Mouse (Mus musculus): ENCODE measurements around the gene Pgf.
A peak's percentile ranks its signal among the peaks of the same experiment; 100 is the strongest.

The Pgf gene

DNA sequence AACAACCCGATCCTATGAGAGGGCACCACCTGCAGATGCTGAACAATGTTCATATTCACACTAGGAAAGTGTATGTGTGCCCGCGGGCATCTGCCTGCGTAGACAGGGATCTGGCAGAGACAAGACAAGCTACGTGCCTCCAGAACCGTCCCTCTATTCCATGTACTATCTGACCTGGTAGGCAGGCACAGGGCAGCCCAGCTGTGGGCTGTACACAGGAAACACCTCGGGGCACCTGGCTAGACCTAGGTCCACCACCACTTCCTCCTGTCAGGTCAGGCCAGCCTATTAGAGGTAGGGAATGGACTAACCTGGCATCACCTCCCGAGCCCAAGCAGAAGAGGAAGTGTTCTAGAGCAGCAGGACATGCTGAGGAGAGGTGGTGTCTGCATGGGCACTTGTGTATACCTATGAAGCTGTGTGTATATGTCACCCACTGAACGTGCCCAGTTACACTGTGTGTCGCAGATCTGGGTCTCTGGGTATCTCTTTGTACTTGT lies at the start of gene Pgf:
Pgf (minus strand) TSS at position 51 of the 500 bp plus-strand sequence.
- no peak for DNase-seq

DNA sequence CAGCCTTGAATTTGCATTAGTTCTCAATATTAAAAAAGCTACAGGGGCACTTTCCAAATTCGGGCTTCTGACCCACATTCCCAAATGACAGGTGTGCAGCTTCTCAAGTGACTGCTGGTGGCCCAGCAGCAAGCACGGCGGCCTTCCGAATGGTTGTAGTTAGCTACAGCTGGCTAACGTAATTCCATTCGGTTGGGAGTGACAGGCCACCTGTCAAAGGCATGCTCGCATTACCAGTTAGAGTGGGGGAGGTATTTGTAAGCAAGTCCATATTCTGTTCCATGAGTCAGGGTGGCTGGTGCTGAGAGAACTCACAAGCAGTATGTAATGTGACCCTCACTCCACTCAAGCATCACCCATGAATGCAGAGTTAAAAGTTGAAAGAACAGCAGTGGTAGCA lies 49.6 kb upstream of the Pgf start:
- DNase-seq, result no peak

DNA sequence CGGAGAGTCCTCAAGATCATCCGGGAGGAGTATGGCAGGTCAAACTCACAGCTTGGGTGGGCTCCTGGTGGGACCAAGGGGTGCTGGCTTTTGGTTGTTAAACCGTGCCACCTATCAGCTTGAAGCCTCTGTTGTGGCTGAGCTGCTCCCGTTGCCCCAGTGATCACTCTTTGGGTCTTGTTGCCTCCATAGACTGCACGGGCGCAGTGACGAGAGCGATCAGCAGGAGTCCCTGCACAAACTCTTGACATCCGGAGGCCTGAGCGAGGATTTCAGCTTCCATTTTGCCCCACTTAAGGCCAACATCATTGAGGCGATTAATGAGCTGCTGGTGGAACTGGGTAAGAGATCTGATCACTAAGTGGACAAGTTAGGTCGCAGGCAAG lies 42.3 kb upstream of the Pgf start:
- DNase-seq, result peak; percentile 28

DNA sequence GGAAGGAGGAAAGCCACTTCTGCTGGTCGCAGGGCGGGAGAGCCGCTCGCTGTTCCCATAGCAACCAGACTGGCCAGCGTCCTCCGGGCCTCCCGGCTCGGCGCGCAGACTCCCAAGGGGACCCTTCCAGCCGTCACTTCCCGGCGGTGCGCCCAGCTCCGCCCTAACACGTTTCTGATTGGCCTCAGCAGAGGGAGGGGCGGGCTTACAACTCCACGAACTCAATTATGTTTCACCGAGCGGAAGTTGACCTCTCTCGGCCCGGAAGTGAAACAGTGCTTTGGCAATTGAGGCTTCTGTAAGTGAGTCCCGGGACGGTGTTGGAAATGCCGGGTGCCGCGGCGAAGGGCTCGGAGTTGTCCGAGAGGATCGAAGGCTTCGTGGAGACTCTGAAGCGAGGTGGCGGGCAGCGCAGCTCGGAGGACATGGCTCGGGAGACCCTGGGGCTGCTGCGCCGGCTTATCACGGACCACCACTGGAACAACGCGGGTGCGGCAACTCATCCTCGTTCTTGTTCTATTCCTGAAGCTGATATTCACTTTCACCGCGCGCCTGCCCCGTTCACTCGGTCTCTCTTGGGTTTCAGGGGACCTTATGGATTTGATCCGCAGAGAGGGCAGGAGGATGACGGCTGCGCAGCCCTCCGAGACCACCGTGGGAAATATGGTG lies 41.8 kb upstream of the Pgf start, which contains the start of gene Eif2b2:
Eif2b2 (plus strand) TSS at position 246 of the 669 bp plus-strand sequence.
- peak; percentile 96 for DNase-seq

DNA sequence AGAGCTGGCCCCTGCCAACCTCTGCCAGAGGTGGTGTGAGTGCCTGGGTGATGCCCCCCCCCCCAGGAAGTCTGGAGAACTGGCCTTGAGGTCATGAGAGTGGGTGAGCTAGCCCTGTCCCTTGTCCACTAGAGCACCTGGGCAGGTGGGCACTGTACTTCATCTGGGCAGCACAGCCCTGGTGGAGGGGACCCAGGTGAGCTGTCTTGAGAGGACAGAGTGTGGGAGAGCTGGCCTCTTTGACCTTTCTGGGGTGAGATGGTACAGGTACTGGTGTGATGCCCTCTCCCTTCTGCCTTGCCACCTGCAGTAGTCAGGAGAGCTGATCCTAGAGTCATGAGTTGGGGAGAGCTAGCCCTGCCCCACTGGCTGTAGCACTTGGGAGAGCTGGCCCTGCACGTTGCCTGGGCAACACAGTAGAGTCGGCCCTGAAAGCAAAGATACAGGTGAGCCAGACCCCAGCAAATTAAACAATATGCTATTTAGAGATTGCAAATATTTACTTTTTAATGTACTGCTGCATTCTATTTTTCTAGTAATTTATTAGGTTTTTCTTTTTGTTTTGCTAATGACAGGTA lies 40.2 kb upstream of the Pgf start:
- DNase-seq, result no peak

DNA sequence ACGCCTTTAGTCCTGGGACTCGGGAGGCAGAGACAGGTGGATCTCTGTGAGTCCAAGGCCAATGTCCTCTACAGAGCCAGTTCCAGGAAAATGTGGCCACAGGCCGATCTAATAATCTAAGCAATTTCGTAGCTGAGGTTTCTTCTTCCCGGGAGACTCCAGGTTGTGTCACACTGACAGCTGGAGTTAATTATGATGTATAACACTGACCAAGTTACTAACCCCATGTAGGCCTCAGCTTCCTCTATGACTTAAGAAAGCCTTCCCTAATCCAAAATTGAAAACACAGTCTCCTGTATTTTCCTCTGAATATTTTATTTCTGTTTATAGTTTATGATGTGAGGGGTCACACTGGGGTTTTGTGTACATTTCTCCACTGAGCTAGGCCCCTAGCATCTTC lies 37.4 kb upstream of the Pgf start:
- DNase-seq, result no peak

DNA sequence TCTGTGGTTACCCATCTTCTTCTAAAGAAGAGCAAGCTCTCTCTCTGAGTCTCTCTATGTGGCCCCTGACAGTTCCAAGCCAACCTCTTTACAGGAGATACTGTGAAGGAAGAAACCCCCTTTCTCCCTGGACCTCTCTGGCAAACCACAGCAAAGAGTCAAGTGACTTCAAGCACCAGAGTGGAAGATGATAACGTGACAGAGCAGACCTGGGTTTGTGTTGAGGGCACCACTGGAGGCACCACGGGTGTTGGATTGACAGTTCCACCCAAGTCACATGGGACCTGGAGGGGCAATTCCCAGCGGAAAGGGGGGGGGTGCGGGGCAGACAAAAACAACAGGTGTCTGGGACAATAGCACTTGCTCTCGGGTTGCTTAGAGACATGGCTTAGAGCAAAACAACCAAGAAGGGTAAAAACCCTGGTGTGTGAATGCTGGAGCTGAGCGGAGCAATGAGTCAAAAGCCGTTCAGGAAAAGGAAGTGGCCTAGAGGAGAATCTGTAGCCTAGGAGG lies 31.2 kb upstream of the Pgf start:
- DNase-seq, result no peak

DNA sequence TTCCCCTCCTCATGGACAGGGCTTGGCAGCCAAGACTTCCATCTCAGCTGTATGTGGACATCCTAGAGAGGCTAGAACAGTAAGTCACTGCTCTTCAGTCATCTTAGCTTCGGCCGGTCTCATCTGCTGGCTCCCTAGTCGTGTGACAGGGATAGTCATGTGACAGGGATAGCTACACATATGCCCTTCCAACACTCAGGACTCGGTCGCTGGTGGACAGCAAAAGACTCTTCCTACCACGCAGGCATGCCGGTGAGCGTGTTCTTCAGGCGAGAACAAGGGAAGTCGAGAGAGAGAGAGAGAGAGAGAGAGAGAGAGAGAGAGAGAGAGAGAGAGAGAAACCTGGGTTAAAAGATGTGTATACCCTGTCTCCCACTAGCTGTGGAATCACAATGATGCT lies 27.8 kb upstream of the Pgf start:
- DNase-seq, result no peak

DNA sequence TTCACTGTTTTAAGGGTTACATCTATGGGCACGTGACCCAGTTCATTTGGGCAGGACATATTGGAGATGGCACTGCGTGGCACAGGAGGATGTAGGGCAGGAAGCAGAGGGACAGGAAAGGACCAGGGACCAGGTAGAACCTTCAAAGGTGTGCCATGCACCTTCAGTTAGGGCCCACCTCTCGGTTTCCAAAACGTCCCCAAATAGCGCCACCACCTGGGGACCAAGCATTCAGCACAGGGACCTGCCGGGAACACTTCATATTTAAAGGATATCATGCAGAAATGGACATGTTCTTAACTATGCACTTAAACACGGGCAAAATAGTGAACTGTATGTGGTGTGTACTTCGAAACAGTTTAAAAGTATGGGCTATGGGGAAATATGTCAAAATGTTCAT lies 26.5 kb upstream of the Pgf start:
- no peak for DNase-seq

DNA sequence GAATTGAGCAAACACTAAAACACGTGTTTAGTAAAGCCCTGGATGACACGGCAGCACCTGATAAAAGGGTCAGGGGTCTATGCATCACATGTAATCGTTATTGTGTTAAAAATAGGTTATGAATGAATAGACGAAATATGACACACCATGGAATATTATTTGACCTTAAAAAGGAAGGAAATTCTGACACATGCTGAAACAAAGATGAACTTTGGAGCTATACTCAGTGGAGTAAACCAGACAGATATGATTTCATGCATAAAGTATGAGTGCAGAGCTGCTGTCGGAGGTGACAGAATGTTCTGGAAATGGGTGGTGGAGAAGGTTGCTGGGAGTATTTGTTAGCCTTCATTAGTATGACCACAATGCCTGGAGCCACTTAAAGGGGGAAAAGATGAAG lies 26.1 kb upstream of the Pgf start:
- no peak for DNase-seq

DNA sequence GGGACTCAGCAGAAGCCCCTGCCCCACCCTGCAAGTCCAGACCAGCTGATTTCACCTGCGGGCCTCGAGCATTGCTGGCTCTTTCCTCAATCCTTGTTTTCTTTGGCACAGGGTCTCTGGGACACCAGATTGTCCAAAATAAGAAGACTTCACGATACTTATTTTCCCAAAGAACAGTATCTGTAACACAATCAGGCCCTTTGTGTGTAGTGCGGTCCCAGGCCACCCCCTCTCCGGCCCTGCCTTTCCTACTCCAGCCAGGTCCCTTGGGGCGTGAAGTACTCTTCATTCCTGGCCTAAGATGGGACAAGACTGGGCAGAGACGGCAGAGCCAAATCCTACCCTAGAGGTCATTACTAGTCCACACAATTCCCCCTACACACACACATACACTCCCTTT lies 24.6 kb upstream of the Pgf start:
- DNase-seq, result no peak

DNA sequence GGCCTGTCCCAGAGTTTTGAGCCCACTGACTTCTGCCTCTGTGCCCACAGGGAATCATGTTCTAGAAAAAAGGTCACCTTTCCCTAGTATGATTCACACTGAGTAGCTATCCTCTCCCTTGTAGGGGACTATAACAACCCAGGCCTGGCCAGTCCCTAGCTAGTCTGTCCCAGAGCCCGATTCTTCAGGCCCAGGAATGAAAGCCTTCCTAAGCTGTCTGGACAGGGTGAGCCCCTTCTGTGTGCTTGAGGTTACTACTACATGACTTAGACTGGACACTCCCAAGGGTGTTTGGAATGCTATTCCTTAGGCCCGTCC lies 24.2 kb upstream of the Pgf start:
- no peak for DNase-seq

DNA sequence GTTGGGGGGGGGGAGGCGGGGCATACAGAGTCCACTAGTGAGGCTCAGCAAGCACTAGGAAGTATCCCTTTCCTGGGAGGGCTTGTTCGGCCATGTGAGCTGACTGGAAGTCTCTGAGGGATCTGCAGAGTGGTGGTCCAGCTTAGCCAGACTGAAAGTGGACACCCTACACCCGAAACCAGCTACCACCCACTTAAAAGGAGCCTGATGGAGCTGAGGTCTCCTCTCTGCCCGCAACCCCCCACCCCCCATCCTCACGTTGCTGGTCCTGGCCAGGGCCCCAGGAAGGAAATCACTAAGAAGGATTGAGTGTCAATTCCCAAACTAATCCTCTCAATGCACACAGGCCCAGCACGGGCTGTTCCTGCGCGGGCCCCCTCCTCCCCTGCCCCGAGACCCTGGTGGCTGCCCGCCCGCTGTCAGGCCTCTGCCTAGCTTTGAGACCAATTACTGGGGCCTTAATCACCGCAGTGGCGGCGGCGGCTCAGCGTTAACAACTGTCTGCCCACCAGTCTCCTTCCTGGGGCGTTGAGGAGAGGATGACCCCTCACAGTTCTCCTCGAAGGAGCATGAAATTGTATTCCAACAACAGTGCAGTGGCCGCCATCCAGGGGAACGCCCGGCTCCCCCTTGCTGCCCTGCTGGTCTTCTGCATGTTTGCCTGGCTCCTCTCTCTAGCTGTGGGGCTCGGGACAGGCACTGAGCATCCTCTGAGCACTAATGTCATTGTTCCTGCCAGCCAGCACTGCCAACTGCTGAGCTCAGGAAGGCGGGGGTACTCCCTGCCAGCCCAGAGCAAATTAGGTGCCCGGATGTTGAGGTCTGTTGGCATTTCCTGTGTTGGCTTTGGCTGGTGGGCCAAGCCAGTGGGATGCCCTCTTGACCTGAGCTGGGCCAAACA lies 23.6 kb upstream of the Pgf start:
- no peak for DNase-seq

DNA sequence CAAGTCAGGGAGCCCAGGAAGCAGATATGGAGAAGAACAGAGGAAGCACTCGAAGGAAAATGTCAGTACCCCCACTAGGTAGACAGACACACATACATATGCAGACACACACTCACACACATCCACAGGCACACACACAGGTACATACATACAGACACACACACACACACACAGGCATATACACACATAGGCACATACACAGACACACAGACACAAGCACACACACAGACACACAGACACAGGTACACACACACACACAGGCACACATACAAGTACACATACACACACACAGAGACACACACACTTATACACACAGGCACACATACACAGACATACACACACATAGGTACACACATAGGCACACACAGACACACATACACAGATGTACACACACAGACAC lies 22.4 kb upstream of the Pgf start:
- no peak for DNase-seq

DNA sequence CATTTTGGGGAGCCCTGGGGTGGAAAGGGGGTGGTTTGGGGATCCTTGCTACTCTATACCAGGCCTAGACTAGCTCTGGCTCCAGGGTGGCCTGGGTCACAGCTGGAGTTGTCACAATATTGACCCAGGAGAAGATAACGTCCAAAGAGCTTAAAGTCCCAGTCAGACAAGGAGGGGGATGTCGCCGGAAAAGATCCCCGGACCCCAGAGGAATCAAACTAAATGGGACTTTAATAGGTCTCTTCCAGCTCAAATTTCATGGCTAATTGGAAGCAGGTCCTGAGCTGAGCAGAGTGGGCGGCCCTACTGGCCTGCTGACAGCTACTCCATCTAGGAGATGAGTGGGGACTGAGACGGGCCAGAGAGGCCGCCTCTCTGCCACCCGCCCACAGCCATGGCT lies 20.3 kb upstream of the Pgf start:
- no peak for DNase-seq

DNA sequence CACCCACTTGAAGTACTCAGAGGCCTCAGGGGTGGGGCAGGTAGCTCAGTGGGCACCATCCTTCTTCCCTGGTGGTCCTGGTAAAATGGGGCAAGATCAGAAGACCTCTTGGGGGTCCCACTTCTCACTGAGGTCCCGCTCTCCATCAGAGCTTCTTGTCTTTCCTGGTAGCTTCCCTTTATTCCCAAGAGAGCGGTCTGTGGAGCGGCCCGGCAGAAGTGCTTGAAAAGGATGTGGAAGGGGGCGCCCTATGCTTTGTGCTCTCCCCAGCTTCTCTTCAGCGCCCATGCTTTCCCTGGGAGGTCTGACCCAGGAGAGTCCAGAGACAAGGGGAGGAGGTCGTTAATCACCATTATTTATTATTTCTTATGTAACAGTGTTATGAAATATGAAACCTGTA lies 19.8 kb upstream of the Pgf start:
- no peak for DNase-seq

DNA sequence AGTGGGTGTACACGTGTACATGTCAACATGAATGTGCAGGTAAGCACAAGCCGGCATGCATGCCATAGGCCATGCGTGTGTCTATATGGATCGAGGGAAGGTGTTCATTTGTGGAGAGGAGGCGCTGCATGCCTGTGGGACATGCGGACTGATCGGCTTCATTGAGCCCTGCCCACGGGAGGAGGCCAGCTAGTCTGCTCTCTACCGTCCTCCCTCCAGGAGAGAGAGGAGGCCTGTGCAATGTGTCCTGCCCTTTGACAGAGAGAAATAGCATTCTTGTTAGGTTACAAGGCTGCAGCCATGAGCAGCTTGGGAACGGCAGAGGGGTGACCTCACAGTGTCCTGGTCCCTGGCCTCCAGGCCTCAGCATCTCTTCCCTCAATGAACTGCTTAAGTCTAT lies 18.6 kb upstream of the Pgf start:
- DNase-seq, result no peak

DNA sequence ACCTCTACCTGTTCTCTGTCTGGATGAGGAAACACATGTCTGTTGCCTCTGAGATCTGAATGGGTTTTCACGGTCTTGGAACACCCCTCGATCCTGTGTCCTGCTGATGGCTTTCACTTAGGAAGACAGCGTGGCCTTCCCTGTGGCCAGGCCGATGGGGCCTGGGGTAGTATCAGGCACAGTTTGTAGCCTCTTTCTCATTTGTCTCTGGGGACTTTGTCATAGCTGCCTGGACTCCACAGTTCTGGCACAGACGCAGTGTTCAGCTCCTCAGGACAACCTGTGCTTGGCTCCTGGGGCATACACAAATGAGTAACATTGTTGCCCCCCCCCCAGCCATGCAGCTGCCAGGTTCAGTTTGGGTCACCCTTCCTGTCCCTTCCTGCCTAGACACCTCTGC lies 17.5 kb upstream of the Pgf start:
- DNase-seq, result no peak

DNA sequence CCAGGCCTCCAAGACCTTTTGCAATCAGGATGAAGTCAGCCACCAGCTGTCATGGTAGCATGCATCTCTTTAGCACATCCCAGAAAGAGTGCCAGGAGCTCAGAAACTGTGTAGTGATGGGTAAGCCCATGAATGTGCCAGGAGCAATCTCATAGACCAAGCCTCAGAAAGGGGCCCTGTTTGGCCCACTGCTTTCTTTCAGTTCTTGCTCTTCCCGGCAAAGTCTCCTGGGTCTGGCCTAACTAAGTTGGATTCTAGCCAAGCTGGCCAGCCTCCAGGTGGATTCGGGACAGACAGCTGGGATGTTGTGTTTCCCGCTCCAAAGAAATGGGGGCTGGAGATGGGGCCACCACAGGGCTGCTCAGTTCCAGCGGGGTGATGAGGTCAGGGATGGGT lies 17.0 kb upstream of the Pgf start:
- DNase-seq, result peak; percentile 45

DNA sequence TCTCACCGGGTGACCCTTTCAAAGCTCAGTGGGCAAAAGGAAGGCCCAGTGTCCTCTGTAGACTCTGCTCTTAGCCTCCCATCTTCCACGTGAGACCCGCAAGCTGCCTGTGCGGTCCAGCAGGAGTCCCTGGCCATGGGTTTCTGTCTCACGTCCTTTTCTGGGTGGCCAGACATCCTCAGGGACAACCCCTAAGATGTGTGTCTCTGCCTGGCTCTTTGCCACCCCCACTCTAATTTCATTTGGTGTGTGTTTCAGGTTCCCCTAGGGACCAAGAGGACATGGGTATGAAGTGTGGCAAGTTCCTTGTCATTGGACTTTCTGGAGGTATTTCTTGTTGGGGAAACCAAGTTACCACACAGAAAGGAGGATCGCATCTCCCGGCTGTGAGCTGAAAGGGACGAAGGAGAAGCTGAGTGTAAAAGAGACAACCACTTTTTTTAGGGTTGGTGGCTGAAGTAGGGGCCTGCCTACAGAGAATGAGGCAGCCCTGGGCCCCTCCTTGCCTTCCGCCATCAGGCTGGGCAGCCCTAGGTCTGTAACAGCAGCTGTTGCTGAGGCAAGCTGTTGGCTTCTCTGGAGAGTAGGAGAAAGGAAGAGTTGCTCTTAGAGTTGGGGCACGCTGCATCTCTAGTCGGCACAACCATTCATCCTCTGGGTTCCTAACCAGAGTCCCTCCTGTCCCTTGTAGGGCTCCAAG lies 16.5 kb upstream of the Pgf start:
- no peak for DNase-seq

DNA sequence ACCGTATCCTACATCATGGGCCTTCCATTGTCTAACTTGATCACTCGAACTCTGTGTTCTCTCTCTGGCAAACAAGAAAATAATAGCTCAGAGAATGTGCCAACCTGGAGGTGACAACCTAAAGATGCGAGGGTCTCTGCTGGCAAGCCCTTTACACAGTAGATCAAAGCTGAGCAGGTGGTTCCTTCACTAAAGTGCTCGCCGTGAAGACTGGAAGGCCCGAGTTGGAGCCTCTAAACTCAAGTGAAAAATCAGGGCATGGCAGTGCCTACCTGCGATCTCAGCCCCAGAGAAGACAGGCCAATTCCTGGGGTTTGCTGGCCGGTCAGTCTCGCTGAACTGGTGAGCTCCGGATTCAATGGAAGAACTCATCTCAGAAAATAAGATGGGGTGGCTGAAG lies 15.6 kb upstream of the Pgf start:
- DNase-seq, result no peak

DNA sequence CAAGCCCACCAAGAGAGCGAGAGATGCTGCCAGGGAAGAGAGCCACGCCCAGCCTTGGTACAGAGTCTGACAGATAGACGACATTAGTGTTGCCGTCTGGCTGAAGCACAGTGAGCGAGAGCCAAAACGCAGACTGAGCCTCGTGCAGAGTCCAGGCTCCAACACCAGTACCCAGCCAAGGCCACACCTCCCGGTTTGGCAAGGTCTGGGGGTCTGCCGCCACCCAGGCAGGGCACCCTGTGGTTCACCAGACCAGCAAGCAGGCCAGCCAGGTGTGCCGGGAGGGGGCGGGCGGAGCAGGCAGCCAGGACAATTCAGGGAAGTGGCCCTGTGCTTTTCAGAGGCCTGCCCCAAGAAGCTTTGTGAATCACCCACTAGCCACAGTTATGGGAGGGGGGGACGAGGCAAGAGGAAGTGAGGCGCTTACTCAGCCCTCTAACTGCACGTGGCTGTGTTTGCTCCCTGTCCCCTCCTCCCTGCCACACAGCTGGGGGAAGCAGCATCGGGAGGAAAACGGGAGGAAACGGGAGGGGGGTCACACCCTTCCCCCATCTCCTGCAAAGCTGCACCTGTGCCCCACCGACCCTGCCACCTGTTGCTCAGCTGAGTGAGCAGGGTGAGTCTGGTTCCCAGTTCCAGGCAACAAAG lies 15.0 kb upstream of the Pgf start:
- peak; percentile 33 for DNase-seq

DNA sequence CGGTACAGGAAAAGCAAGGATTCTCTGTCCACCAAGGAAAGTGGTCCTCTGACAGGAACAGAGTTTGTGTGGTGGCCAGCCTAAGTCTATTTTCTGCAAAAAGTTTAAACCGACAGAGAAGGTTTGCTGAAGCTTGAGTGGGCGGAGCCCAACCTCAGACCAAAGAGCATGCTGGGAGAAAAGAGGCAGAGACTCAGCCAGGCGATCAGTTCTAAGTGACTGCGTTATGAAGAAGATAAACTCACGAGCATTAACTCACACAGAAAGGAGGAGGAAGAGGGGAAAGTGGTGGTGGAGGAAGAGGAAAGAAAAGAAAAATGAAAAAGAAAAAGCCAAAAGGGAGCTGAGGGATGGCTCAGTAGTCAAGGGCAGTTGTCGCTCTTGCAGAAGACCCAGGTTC lies 12.7 kb upstream of the Pgf start:
- DNase-seq, result no peak
